Mouse (Mus musculus) heart, adult 8-10 months (tissue): ENCODE data around the gene Lrp2bp. TPM values are rescaled to one million over a fixed set of nuclear protein-coding genes. Genes with fewer than 3 reads are reported as not detected.

Experiments
- DNase-seq: peaks from one replicate; pipeline ENCODE4 v3.0.0; 2022; ENCODE audit warnings: low spot score
- total RNA-seq, 4 experiments: library from RNA; stranded (reverse); gene quantifications; 2 replicates each; pipeline ENCODE4 v1.2.4; 2022

Gene Lrp2bp
- 1 to 10 TPM in 3 of 4 experiments, under 1 TPM in 1; 0.78 to 2.2 (median 1.0) TPM for total RNA-seq

DNA sequence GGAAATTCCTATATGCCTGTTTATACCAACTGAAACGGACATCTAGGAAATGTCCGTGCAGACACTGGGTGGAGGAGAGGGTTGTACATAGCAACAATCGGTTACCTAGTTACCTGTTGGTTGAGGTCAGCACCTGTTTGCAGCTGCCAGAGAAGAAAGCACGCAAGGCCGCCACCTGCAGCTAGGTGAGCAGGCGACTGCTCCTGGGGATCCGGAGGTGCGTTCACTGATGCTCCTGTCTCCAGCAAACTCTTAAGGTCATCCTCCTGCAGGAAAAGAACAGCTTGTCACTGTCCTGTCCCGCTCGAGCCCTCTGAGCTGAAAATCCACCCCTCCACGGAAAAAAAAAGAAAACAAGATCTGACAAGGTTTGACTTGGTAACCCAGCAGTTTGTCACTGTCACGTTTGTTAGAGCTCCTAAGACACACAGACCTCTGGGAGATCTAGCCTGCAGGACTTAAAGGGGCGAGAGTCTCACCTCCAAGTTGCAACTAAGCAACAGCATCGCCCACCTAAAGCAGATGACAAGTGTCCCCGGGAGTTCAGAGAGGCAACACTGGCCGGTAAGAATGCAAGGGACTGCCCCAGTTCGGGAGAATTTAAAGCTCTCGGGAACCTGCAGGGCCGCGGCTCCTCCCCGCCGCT lies at the start of gene Lrp2bp:
Gene Lrp2bp, plus strand, starts transcription at position 166 of the 646 bp plus-strand sequence.
- no peak for DNase-seq

DNA sequence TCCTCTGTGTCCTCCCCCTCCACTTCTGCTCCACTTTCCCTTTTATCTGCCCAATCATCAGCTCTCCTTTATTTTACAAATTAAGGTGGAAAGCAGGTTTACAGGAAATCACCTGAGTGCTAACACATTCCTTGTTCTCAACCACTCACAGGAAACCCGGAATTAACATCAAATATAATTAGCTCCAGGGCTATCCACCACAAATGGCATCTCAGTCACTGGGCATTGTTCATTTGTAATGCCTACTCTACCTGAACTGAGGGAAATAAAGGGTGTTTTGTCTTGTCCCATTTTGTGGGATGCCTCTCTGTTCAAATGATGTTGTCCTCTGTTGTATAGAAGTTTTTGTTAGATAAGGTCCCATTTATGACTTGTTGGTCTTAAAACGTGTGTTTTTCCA lies 48.5 kb upstream of the Lrp2bp start:
- DNase-seq, result no peak

DNA sequence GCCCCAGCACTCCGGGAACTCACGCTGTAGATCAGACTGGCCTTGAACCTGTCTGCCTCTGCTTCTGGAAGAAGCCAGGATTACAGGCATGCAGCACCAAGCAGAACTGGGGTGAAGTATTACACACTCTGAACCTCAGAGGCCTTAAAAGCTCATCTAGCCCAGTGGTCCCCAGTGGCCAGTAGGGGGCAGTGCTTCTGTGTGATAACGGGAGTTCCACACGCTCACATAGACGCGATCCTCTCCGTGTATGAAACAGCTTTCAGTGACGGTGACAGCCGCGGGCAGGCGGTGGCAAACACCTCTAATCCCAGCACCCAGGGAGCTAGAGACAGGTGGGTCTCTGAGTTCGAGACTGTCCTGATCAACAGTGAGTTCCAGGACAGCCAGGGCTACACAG lies 28.2 kb upstream of the Lrp2bp start:
- DNase-seq, result no peak

DNA sequence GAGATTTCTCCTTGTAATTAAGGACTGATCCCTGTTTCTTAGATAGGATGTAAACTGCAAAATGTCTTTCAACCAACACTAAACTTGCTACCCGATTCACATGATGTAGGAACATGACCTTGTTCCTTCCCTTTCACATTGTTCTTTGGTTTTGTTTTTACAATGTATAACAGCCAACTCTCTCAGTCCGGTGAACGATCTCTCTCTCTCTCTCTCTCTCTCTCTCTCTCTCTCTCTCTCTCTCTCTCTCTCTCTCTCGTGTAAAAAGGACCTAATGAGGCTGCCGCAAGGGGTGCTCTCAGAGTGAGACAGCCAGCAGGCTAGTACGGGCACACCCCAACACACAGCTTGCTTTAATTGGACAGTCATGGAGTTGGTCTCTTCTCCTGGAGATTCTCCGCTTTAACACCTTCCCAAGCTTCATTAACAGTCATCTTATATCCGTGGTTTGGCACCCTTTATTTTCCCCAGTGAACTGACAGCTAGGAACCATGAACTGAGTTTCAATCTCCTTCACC lies 25.1 kb upstream of the Lrp2bp start:
- no peak for DNase-seq

DNA sequence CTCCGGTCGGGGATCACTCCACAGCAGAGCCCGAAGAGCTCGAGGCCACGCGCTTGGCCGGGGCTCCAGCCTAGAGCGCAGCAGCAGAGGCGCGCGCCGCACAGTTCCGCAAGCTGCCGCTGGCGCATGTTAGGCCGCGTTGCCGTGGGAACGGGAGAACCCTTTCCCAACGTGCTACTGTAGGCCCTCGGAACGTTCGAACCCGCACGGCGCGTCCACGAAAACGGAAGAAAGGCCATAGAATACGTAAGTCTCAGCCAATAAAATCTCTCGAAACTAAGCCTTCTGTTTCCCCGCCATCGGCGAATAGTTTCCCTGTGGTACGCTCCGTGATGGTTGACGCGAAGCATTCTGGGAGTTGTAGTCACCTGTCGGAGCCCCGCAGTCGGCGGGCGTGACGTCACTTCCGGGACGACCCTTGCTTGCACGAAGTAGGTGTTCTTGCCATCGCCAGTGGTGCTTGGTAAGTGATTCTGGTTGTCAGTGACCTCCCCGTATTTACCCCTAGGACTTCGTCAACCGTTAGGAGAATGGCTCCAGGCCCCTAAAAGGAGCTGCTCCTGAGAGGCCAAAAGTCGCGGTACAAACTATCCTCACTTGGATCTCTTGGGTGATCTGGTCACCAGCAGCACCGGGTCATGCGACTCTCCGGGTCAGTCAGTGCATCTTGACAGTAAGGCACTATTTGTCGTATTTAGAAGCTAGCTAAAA lies 23.8 kb upstream of the Lrp2bp start, which contains the start of the genes 1700029J07Rik and Ufsp2:
Gene 1700029J07Rik, minus strand, starts transcription at position 127 of the 711 bp plus-strand sequence.
Gene Ufsp2, plus strand, starts transcription at position 403 of the 711 bp plus-strand sequence.
- DNase-seq, result peak; percentile 96

DNA sequence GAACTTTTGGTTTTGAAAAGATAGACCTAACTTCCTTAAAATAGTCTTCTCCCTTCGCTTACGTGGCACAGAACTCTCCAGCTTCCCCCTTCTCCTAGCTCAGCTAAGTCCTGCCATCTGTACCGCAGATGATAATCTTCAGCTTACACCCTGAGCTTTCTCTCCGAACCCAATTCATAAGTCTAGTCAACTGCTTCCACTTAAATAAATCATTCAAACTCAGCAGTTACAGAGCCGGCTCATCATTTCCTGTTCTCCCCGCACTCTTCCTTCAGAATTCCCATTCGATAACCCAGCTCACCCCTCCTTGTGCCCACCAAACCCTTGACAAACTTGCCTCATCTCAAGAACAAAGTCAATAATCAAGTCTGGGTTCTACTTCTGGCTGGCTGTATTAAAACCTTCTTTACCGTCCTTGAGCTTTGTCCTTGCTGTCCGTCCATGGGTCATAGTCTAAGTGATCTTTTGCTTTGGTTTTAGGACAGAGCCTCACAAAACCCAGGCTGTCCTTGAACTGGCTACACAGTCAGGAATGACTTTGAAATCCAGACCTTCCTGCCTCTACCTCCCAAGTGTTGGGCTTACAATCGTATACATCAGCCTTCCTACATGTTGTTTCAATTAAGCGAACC lies 23.1 kb upstream of the Lrp2bp start:
- DNase-seq, result no peak

DNA sequence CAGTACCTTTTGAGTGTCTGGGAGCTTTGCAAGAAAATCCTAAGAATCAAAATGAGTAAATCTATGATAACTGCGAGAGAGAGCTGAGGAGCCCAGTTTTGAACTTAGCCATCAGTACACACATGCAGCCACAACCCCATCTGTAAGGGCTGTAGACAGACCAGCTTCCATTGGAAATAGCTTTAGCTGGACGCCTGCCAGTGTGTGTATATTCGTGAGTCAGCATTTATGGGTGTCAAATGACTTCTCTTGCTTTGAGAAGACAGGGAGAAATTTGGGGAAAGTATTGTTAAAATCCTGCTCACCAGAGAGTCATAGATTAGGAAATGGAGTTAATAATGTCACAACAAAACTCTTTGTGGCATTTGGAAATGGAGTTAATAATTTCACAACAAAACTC lies 12.4 kb upstream of the Lrp2bp start:
- no peak for DNase-seq

DNA sequence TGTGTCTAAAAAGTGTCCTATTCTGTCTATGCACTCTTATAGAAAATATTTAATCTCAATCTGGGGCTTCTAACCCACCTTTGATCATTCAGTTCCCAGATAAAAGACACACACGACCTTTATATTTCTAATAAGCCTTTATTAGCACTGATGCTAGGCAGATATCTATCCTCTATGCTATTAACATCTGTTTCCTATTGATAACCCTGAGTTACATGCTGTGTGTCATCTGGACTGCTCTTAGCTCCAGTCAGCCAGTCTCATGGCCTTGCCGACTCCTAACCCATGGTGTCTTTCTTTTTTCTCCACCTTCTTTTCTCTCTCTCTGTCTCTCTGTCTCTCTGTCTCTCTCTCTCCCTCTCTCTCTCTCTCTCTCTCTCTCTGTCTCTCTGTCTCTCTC lies 10.9 kb upstream of the Lrp2bp start:
- DNase-seq, result no peak

DNA sequence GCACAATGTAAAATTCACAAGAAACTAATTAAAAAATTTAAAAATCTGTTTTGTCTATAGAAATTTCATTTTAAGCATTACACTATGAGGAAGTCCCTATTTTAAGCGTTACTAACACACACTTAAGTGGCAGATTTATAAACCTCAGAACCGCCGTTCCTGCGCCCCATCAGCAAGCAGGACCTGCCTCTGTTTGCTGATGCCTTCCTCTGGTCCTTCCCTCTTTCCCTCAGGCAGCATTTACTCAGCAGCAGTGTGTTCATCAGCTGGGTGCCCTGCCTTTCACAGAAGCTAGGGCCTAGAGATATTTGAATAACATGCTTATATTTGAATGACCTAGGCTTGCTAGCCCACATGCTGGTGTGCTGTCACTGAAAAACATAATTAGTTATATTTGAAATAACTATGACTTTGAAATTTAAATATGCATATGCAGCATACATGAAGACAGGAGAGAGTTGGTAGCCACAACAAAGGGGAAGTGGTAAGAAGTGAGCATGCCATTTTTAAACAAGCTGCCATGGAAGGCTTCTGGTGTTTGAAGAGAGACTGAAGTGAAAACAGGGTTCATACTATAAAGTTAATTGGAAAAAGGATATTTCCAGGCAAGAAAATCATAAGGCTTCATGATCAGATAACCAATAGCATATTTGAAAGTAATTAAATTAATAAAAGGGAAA lies 8.3 kb upstream of the Lrp2bp start:
- no peak for DNase-seq

DNA sequence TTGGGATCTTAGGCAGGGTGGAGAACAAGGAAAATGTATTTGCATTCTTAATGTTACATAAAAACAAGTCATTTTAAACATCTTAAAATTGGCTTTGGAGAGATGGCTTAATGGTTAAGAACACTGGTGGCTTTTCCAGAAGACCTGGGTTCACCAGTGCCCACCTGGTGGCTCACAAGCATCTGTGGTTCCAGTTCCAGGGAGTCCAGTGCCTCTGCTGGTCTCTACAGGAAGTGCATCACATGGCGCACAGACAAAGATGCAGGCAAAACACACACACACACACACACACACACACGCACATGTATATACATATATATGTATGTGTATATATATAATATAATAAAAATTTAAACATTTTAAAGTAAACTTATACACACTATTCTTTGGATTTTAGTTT lies 5.0 kb upstream of the Lrp2bp start:
- DNase-seq, result no peak

DNA sequence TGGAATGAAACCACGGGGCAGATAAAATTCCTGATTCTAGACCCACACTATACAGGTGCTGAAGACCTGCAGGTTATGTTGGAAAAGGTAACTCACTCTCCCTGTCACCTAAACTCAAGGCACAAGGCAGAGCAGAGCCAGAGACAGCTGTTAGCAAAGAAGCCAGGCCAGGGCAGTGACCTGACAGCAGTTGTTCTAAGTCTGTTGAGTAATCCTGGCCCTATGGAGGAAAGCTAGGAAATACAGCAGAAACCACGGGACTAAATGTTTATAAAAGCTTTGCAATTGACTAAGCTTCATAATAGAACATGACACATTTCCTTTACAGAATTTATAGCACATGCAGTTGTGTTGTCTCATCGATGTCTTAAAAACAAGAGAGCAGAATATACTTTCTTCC lies 3.5 kb upstream of the Lrp2bp start:
- DNase-seq, result no peak

DNA sequence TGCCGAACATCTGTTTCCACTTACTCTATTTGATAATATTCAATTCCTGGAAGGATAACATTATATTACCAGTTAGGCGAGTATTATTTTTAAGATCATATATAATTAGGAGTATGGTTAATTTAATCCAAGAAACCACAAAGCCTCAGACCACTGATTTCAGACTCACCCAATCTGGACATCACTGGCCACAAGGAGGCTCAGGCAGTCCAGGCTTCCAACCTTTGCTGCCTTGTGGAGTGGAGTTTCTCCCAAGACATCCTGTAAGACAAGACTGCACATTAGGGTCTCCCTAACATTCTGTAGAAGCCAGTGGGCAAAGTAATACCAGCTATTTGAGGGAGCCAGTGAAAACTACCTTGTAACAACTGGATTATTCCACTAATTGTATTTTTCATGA lies 875 bp upstream of the Lrp2bp start:
- no peak for DNase-seq

DNA sequence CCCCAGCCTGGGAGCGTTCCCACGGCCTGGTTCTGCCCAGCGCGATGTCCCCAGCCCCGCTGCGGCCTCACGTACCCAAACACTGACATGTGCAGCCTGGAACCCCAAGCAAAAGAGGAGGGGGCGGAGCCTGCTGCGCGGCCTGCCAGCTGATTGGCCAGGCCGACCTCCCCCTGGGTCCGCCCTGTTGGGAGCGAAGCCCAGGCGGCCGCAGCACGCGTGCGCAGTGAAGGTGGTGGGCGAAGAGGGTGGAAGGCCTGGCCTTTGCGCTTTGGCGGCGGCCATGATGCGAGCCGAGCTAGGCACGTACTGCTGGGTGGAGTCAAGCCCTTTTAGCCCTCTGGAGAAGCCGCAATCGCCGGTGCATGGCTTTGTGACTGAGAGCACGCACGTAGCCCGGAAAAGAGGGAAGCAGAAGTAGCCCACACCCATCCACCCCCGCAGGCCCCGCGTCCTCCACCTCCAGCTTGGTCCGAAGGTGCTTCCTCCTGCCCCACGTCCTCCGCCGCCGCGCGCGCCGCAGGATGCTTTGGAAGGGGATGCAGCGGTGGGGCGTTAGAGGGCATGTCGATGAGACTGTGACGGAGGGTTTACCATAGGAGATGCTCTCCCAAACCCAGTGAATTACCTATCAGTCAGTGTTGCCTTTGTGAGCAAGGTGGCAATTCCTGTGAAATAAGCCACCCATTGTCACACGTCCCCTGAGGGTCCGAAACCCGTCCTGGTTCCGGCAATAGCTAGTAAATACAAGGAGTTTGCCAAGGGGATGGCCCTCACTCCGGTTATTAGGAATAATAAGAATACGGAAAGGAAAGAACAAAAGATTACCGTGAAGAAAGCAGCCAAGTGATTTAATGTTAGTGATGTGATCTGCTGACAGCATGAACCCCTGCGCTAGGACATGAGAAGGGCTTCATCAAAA lies 942 bp downstream of the Lrp2bp start:
- peak; percentile 99 for DNase-seq

DNA sequence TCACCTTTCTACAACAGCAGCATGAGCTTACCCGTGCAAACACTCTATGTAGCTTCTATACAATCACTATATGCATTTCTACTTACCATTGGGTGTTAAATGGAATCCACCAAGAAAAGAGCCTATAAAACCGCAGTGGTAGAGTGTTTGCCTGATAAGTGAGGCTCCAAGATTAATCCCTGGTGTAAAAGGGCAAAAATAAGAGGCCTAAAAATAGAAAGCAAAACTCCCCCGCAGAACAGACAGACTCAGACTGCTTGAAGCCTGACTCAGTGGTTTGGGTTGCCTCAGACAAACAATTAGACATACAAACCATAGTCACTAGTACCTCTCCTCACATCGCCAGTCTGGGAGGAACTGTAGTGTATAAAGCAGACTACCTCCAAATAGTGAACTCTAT lies 6.5 kb downstream of the Lrp2bp start, which contains the start of gene Ankrd37:
Gene Ankrd37, minus strand, starts transcription at position 112 of the 400 bp plus-strand sequence.
- no peak for DNase-seq

DNA sequence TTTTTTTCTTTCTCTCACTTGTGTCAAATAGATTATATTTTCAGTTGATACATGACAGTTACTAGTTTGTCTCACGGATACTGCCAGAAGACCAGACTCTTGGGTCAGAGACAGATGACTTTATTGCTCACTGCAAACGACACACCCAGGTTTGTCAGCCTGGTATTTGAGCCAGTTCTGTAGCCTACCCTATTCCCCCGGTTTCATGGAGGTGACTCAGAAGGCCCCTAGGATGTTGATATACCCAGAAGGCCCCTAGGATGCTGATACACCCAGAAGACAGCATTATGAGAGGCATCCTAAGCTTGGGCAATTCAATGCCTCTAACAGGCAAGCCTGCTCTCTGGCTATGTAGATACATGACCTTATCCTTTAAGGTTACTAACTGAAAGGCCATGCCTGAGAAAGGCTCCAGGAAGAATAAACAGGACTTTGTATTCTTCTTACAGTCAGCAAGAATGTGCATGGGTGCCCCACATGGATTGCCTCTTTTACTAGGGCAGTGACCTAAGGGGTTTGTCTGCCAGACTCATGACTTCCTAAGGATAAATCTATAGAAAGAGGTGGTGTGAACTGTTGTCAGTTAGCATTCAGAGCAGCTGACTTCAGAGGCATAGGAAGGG lies 8.1 kb downstream of the Lrp2bp start:
- DNase-seq, result no peak

DNA sequence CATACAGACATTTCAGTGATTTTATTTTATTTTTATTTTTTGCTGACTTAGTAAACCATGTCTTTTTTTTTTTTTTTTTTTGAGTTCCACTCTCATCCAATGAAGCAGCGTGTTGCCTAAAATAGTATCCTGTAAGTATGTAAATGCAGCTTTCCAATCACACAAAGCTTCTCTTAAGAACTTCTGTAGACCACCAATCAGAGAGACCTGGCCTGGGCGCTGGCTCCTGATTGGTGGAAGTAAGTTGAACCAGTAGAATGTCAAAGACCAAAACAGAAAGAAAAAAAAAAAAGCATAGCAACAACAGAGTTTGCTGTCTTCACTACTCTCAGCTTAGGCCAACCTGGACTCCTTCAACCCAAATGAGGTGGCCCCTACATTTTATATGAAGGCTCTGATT lies 11.2 kb downstream of the Lrp2bp start:
- no peak for DNase-seq

DNA sequence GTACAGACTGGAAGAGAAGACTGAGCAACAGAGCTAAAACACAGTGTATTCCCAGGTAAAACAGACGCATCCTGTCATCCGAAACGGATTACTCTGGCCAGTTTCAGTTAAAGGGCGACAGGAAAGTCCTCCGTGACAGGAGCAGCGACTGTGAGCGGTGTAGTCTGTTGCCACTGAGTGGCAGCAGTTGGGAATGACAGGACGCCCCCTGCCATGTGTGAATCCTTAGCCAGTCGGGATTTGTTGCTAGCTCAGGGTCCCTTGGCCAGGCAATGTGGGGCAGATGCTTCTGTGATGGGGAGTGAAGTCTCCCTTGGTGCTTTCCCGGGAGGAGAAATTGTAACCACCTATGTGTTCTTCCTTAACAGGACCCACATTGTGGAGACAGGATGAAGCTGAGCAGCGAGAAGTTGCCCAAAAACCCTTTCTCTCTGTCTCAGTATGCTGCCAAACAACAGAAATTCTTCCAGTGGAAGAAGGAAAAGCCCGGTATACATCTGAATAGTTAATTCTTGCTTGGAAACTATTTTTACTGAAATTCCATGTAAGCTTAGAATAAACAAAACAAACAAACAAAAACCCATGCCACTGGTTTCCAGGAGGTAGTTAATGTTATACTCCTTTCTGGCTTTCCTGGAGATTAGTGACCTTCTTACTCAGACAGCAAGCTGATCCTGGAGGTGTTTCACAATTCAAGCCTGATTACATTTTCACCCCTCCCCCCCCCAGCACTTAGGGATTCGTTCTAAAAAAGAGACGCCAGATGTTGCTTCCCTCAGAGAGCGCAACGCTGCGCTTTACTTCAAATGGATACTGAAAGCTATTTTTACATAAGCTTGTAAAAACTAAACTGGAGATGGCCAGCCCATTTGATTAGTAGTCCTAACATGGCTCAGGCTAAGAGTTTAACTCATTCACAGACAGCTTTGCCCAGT lies 11.9 kb downstream of the Lrp2bp start:
- DNase-seq, result no peak

DNA sequence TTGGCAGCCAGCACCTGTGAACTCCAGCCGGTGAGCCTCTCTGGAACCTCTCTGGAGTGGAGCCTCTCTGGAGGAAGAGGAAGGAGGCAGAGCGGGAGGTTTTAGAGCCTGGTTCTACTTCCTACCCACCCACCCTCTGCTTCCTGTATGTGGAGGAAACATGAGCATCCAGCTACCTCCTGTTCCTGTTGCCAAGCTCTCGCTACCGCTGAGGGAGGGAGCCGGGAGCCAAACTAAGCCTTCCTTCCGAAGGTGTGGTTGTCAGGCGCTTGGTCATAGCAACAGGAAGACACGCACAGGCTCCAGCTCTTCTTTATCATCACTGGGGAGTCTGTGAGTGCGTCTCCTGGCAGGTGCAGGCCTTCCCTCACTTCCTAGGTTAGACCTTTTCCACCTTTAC lies 23.1 kb downstream of the Lrp2bp start:
- peak; percentile 48 for DNase-seq

DNA sequence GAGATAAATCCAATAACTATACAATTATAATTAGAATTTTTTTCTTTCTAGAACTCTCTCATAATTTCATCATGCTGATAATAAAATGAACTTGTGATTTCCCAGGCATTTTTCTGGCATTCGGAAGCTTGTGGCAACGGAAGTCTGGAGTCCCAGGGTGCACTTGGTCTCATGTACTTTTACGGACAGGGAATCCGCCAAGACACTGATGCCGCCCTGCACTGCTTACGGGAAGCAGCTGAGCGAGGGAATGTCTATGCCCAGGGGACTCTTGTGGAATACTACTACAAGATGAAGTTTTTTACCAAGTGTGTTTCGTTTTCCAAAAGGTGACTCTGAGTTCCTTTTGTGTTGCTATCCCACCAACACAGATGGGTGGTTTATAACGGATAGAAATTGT lies 23.7 kb downstream of the Lrp2bp start:
- no peak for DNase-seq
